Mouse (Mus musculus) intestine, embryonic 16.5 days (tissue): ENCODE data around the gene Lrrc9. TPM values are rescaled to one million over a fixed set of nuclear protein-coding genes. Genes with fewer than 3 reads are reported as not detected.
A peak's percentile ranks its signal among the peaks of the same experiment; 100 is the strongest.

Experiments used
- ATAC-seq: fragments of 200-750 bp; cut with Nextera tagmentation; 2 replicates; pipeline ENCODE4 v1.8.0; 2017; ENCODE audit warnings: moderate TSS enrichment, moderate library complexity
- H3K27ac ChIP-seq: fragments of 300-500 bp; sonication (generic); 2 replicates; pipeline ENCODE4 v1.5.1; 2014; ENCODE audit warnings: mild to moderate bottlenecking, low read length
- H3K27me3 ChIP-seq: fragments of 300-500 bp; sonication (generic); replicated peaks from 2 replicates; pipeline ENCODE4 v1.6.1; 2014; ENCODE audit warnings: low read length, control low read depth, mixed read lengths; ENCODE audit not compliant: control insufficient read depth, insufficient read depth
- H3K36me3 ChIP-seq: fragments of 300-500 bp; sonication (generic); 2 replicates; pipeline ENCODE4 v1.6.1; 2014; ENCODE audit warnings: low read length, control low read depth; ENCODE audit not compliant: control insufficient read depth, insufficient read depth
- H3K4me1 ChIP-seq: fragments of 300-500 bp; sonication (generic); 2 replicates; pipeline ENCODE4 v1.6.1; 2014; ENCODE audit warnings: low read length, control low read depth, mixed read lengths; ENCODE audit not compliant: control insufficient read depth, insufficient read depth
- H3K4me2 ChIP-seq: fragments of 300-500 bp; sonication (generic); 2 replicates; pipeline ENCODE4 v1.6.1; 2014; ENCODE audit warnings: low read depth, low read length, control low read depth
- H3K4me3 ChIP-seq: fragments of 300-500 bp; sonication (generic); 2 replicates; pipeline ENCODE4 v1.5.1; 2014; ENCODE audit warnings: mild to moderate bottlenecking, low read length
- H3K9ac ChIP-seq: fragments of 300-500 bp; sonication (generic); 2 replicates; pipeline ENCODE4 v1.6.1; 2014; ENCODE audit warnings: low read depth, low read length
- H3K9me3 ChIP-seq: fragments of 300-500 bp; sonication (generic); 2 replicates; pipeline ENCODE4 v1.6.1; 2016; ENCODE audit warnings: low read length, control low read depth; ENCODE audit not compliant: control insufficient read depth
- WGBS: fragments of 180-500 bp; shearing (Covaris S2); extraction: QIAGEN DNeasy Blood & Tissue Kit; methylation state at CpG from one replicate; pipeline ENCODE4 v1.1.7; 2014; 5-methylcytosine and 5-hydroxymethylcytosine counted together
- polyA plus RNA-seq: library from polyadenylated mRNA; unstranded; fragments of >200 nt; fragmentation: Nextera tagmentation; extraction: Ambion mirVana; gene quantifications from 2 replicates; pipeline ENCODE4 v1.2.1, GENCODE M21; 2015

Gene Lrrc9
- polyA plus RNA-seq, 1 experiment from 2014 or later, result 0.13 TPM

DNA sequence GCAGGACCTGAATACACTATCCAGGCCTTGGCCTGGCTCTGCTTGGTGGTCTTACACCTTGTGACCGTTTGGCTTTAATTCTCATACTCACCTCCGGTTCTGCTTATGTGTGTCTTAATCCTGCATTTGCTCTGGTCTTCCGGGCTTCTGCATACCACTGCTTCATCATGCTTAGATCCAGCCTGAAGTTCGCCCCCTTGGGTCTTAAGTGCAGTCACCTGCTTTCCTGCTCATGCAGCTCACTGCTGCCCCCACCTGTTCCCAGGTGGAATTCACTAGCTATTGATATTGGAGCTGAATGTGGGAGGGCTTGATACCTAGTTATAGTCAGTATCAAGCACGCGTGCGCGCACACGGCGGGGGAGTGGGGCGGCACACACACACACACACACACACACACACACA is 13.9 kb upstream of the Lrrc9 start:
- H3K9ac ChIP-seq, result no peak overlapping the region
- H3K9me3 ChIP-seq, result no peaks in the 10 kb centered on the region
- H3K4me1 ChIP-seq, result no peaks in the 10 kb centered on the region
- H3K27ac ChIP-seq, result no peak overlapping the region
- no peak for ATAC-seq
- H3K4me3 ChIP-seq, result no peak overlapping the region
- no peak overlapping the region for H3K4me2 ChIP-seq
- H3K27me3 ChIP-seq, result no peaks in the 10 kb centered on the region
- no peaks in the 10 kb centered on the region for H3K36me3 ChIP-seq
- WGBS, result 26% methylated on average over 11 of the region's 11 CpGs

DNA sequence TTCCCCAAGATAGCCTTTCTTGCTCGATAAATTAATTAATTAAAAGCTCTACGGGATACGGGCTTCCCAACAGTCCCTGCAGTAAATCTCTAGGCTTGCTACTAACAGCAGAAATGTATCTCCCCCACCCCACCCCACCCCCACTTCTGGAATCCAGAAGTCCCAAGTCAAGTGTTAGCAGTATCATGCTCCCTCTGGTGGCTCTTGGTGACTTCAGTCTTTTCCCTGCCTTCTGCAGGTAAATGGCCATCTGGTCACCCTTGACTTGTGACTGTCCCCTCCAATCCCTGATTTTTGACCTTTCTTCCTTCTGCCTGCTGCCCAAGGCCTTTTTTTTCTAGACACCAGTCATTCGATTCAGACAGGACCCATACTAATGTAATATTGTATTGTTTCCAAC is 9.5 kb upstream of the Lrrc9 start:
- no peaks in the 10 kb centered on the region for H3K36me3 ChIP-seq
- WGBS, result 82% methylated on average over 4 of the region's 4 CpGs

DNA sequence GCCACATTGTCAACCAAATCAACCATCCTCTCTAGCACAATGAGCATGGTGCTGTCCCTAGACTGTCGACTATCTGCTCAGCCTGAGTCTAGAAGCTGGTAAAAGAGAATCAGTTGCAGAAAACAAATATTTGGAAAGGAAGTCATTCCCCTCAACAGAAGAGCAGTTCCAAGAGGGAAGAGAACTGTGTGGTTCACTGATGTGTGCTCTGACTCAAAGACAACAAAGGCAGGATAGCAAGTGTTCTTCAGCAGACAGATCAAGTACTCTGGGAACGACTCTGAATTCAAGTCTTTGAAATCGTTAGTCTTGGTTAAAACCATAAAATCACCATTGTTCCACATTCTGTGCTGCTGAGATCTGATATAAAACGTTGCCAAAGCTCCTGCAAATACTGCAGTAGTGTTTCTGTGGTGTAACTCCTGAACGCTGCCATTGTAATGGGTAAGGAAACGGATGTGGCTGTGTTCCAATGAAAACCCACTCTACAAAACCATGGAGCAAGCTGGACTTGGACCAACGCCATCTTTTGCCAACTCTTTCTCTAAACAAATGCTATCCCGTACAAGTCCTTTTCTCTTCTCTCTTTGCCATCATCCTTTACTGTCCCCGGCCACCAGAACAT is 8.3 kb upstream of the Lrrc9 start:
- WGBS, result 64% methylated on average over 9 of the region's 9 CpGs
- Histone ChIP-seq H3K4me3 (no peak overlapping the region), H3K4me2 (no peak overlapping the region), H3K9ac (no peak overlapping the region), H3K4me1 (no peaks in the 10 kb centered on the region), H3K27ac (no peak overlapping the region), H3K36me3 (no peaks in the 10 kb centered on the region), H3K9me3 (no peaks in the 10 kb centered on the region), H3K27me3 (no peaks in the 10 kb centered on the region)
- ATAC-seq, result no peak

More for the DNA sequence above, 9.5 kb upstream of the Lrrc9 start:
- Histone ChIP-seq H3K4me1 (no peaks in the 10 kb centered on the region), H3K4me3 (no peak overlapping the region), H3K9me3 (no peaks in the 10 kb centered on the region), H3K9ac (no peak overlapping the region), H3K4me2 (no peak overlapping the region), H3K27ac (no peak overlapping the region), H3K27me3 (no peaks in the 10 kb centered on the region)
- ATAC-seq, result no peak

DNA sequence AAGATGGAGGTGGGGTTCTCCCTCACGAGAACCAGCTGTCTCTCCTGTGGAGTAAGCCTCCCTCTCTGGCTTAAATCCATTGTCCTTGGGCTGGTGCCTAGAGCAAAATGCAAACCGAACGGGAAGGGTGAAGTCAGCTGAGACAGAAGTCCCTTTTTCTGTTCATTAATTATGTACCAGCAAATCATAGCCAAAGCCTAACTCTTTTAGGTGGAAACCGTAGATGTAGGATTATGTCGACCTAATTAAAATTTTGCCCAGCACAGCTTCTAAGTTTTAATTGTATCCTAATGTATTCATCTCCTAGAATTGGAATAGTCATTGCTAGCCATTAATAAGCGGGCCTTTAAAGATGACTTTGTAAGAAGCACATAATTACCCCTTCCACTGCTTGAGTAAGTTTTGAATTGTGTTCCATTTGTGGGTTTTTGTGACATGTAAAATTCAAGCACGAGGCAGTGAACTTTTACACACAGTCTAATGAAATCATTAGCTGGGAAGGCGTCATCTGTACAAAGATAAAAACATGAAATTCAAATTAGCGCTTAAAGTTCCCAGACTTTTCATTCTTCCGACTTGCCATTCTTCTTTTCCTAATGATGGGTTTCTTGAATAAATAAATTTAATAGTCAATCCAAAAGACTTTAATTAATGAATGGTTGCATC is 3.9 kb upstream of the Lrrc9 start:
- H3K9me3 ChIP-seq, result no peaks in the 10 kb centered on the region
- no peak overlapping the region for H3K4me3 ChIP-seq
- H3K36me3 ChIP-seq, result no peaks in the 10 kb centered on the region
- no peak overlapping the region for H3K27ac ChIP-seq
- no peaks in the 10 kb centered on the region for H3K4me1 ChIP-seq
- H3K9ac ChIP-seq, result no peak overlapping the region
- no peak overlapping the region for H3K4me2 ChIP-seq
- H3K27me3 ChIP-seq, result no peaks in the 10 kb centered on the region
- WGBS, result 76% methylated on average over 10 of the region's 10 CpGs
- ATAC-seq, result no peak

DNA sequence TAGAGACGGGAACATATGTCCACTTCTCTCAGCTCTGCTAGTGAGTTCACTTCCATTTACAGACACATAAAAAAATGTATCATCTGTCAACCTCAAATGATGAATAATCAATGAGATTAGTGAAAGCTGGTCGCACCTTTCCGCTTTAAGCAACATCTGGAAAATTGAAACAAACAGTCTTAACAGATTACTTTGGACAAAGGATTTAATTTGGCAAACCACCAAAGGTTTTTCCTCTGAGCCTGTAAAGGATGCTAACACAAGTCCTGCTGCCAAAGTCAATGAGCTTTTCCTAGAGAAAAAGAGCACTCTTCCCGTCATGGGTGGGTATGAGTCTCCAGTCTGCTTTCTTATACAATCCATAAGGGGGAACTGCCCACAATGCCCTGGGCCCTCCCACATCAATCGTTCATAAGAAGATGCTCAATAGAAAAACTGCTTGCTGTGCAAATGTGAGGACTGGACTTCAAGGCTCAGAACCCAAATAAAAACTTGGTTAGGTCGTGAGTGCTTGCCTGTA is 2.6 kb upstream of the Lrrc9 start:
- H3K27me3 ChIP-seq, result no peaks in the 10 kb centered on the region
- H3K4me3 ChIP-seq, result no peak overlapping the region
- H3K9me3 ChIP-seq, result no peaks in the 10 kb centered on the region
- no peak overlapping the region for H3K27ac ChIP-seq
- no peak overlapping the region for H3K4me2 ChIP-seq
- no peak overlapping the region for H3K9ac ChIP-seq
- no peaks in the 10 kb centered on the region for H3K36me3 ChIP-seq
- 65% methylated on average over 6 of the region's 6 CpGs for WGBS
- no peaks in the 10 kb centered on the region for H3K4me1 ChIP-seq
- ATAC-seq, result no peak

DNA sequence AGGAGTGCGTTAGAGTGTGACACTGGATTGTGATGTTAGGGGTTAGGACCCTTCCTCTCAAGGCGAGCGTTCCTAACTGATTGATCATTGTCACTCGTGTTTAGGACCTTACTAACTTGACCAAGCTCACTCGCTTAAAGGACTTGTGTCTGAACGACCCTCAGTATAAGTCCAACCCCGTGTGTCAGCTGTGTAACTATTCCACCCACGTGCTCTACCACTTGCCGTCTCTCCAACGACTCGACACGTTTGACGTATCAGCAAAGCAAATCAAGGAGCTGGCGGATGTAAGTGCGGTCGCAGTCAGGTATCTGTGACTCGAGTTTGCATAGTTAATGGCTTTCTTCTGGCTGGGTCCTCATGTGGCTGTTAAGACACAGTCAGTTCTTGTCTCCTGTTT is 12.3 kb downstream of the Lrrc9 start:
- Histone ChIP-seq H3K36me3 (no peaks in the 10 kb centered on the region), H3K4me3 (no peak overlapping the region), H3K4me2 (no peak overlapping the region), H3K9me3 (no peaks in the 10 kb centered on the region), H3K27ac (no peak overlapping the region), H3K9ac (no peak overlapping the region), H3K27me3 (no peaks in the 10 kb centered on the region), H3K4me1 (no peaks in the 10 kb centered on the region)
- no peak for ATAC-seq
- WGBS, result 79% methylated on average over 17 of the region's 17 CpGs

DNA sequence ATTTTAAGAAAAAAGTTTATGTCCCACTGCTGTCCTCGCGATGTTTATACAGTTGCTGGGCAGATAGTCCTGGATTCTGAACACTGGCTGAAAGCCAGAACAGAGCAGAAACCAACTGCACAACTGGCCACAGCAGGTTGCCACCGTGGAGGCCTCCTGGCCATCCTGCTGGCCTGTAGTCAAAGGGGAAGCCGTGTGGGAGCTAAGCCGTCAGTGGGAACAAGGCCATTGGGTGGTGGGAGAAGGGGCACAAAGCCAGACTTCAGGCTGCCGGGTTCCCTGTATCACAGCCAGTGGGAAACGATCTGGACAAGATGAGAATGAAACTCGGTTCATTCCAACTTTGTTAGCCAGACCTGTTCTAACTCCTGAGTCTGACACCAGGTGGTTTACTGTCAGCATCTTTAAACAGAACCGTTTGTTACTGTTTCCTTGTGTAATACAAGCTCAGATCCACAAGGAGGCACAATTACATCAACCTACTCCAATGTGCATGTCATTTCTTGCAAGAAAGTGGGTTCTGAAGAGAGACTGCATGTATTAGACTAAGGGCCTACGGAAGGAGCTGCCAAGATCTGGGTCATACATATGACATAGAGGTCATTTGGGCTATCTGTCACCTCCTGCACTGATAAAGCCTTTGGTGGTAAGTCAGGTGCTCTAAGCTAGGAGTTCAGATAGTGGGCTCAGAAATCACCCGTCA is 19.7 kb downstream of the Lrrc9 start:
- WGBS, result 50% methylated on average over 11 of the region's 11 CpGs
- Histone ChIP-seq H3K9ac (no peak overlapping the region), H3K27ac (no peak overlapping the region), H3K4me3 (no peak overlapping the region), H3K36me3 (no peaks in the 10 kb centered on the region), H3K27me3 (no peaks in the 10 kb centered on the region), H3K4me1 (no peaks in the 10 kb centered on the region), H3K9me3 (no peaks in the 10 kb centered on the region), H3K4me2 (no peak overlapping the region)
- ATAC-seq, result 0 out of 2 replicates have a peak, but pooled peaks have one; percentile 18

DNA sequence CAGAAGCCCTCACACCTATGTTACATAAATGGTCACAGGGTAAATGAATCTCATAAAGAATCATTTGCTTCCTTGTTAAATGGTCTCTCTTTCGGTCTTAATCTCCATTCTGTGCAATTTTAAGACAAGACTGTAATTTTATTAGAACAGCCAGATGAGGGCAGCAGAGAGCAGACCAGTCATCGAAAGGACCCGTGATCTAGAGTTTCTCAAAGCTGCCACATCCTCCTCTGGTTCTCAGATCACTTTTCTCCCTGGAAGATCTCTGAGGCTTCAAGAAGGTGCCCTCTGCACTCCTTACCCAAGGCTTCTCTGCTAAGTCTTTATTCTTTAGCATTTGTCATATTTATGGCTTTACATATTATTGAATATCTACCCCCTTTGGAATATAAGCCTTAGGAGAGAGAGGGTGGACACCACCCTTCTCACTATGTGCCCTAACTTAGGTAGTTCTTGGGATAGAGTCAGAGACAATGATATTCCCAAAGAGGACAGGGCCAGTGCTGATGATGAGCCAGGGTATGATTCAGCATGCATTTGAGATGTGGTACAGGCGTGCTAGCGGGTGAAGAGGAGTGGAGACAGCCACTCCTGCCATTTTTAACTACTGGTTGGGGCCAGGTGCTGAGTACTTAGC is 20.3 kb downstream of the Lrrc9 start:
- H3K27me3 ChIP-seq, result no peaks in the 10 kb centered on the region
- no peak for ATAC-seq
- H3K4me3 ChIP-seq, result no peak overlapping the region
- no peaks in the 10 kb centered on the region for H3K36me3 ChIP-seq
- H3K4me1 ChIP-seq, result no peaks in the 10 kb centered on the region
- 45% methylated on average over 5 of the region's 5 CpGs for WGBS
- no peaks in the 10 kb centered on the region for H3K9me3 ChIP-seq
- no peak overlapping the region for H3K27ac ChIP-seq
- no peak overlapping the region for H3K9ac ChIP-seq
- no peak overlapping the region for H3K4me2 ChIP-seq

DNA sequence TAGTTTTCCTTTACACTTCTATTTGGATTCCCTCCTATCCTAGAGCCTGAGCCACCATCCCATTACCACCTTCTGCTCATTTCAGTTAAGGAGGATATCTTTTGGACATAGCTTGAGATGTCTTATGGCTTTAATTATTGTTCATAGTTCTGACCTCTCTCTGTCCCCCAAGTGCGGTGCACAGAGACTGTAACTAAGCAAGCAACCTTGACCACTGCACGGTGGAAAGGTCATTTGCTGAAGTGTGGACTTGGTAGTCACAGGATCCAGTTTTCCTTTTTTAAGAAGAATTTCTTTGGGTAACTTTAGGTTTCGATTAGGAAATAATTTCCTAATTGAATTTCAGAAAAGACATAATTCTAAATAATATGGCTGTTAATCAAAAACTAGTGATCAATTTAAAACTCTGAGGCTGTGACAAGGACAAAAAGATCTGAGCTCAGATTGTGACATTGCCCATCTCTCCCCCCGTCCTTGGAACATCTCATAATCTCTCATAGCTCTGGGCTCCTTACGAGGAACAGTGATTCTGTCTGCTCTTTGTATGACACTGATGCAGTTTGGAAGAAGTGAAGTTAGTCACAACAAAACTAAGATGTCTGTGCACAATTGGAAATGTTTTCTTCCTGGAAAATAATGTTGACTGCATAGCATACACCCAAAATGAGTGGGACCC is 24.3 kb downstream of the Lrrc9 start:
- H3K4me1 ChIP-seq, result no peaks in the 10 kb centered on the region
- no peak overlapping the region for H3K4me3 ChIP-seq
- ATAC-seq, result no peak
- no peak overlapping the region for H3K4me2 ChIP-seq
- no peaks in the 10 kb centered on the region for H3K36me3 ChIP-seq
- no peaks in the 10 kb centered on the region for H3K9me3 ChIP-seq
- WGBS, result 89% methylated on average over 5 of the region's 5 CpGs
- H3K27me3 ChIP-seq, result no peaks in the 10 kb centered on the region
- H3K9ac ChIP-seq, result no peak overlapping the region
- no peak overlapping the region for H3K27ac ChIP-seq
